Mouse (Mus musculus): ENCODE data around the gene Tmem243. TPM values are rescaled to one million over a fixed set of nuclear protein-coding genes. Genes with fewer than 3 reads are reported as not detected.

The Tmem243 gene
- polyA plus RNA-seq, 1 experiment from 2014 or later, result 116 TPM

- no peaks in the 10 kb centered on the region for H3K9me3 ChIP-seq (ENCODE audit: control insufficient read depth)
- H3K27me3 ChIP-seq (replicated peaks; ENCODE audit: control insufficient read depth, insufficient read depth, low read length), result no peaks in the 10 kb centered on the region
- H3K4me2 ChIP-seq (replicated peaks; ENCODE audit: low read depth), result no peak overlapping the region
- H3K9ac ChIP-seq (ENCODE audit: low read depth, low read length), result no peak overlapping the region
- peak; percentile 34 for ATAC-seq
- no peak overlapping the region for H3K4me3 ChIP-seq (ENCODE audit: low read depth, low read length)
- 0 out of 2 replicates have a peak, but pooled peaks cover 5% of the 10 kb centered on the region for H3K36me3 ChIP-seq (ENCODE audit: control insufficient read depth, insufficient read depth)
- peaks cover 3% of the 10 kb centered on the region; the same call in 1 of the 2 replicates for H3K4me1 ChIP-seq (replicated peaks; ENCODE audit: control insufficient read depth, insufficient read depth, low read length)
- 10% methylated on average over 5 of the region's 5 CpGs for WGBS
- no peak overlapping the region for H3K27ac ChIP-seq (ENCODE audit: low read depth, low read length)
- peak; percentile 96 for TF ChIP-seq CTCF (IDR thresholded peaks at IDR 0.05; ENCODE audit: low read depth)
These were observed 11.3 kb downstream of the Tmem243 start for GRCm38 (mm10) chr5:9111759-9112158.

DNA sequence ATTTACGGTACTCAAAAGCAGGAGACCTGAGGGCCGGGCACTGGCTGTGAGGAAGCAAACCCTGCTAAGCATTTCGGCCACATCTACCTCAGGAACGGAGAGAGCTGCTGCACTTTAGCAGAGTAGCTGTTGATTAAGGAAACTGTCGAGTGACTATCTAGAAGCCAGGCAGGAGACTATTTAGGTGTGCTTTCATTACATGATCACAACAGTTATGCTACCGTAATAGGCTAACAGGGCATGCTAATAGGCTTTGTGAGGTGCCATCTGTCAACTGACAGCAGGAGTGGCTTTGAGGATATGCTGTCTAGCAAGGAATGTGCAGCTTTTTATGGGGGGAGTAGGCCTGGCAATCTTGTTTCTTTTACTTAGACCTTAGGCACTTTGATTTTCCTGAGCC, 13.7 kb downstream of the Tmem243 start:
- WGBS, result 50% methylated on average over 6 of the region's 6 CpGs
- no peak overlapping the region for H3K4me3 ChIP-seq (ENCODE audit: low read depth, low read length)

DNA sequence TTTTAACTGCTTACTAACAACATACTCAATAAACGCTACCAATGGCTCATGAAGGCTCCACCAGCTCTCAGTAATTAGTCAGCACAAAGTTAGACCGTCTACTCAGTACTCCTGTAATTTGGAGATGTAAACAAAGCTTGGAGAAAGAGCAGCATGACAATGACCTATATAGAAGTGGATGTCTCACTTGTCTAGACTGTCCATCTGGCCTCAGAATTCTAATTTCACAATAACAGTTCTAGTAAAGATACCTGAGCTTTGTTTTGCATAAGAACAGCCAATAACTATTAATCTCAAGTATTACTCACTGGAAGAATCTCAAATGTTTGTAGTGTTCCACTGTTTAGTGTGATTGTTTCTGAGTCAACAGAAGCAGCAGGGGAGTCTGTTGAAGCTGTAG, 23.7 kb downstream of the Tmem243 start:
- no peak overlapping the region for H3K27ac ChIP-seq (ENCODE audit: low read depth, low read length)
- H3K27me3 ChIP-seq (replicated peaks; ENCODE audit: control insufficient read depth, insufficient read depth, low read length), result no peaks in the 10 kb centered on the region
- H3K4me1 ChIP-seq (replicated peaks; ENCODE audit: control insufficient read depth, insufficient read depth, low read length), result no peaks in the 10 kb centered on the region
- peaks cover 68% of the 10 kb centered on the region for H3K36me3 ChIP-seq (ENCODE audit: control insufficient read depth, insufficient read depth)
- 69% methylated on average over 2 of the region's 2 CpGs for WGBS
- H3K9me3 ChIP-seq (ENCODE audit: control insufficient read depth), result no peaks in the 10 kb centered on the region
- H3K4me2 ChIP-seq (replicated peaks; ENCODE audit: low read depth), result no peak overlapping the region
- H3K9ac ChIP-seq (ENCODE audit: low read depth, low read length), result no peak overlapping the region
- no peak for TF ChIP-seq CTCF (IDR thresholded peaks at IDR 0.05; ENCODE audit: low read depth)
- H3K4me3 ChIP-seq (ENCODE audit: low read depth, low read length), result no peak overlapping the region
- ATAC-seq, result no peak

More for the DNA sequence above, 13.7 kb downstream of the Tmem243 start:
- Histone ChIP-seq H3K27me3 (replicated peaks; ENCODE audit: control insufficient read depth, insufficient read depth, low read length) (no peaks in the 10 kb centered on the region), H3K27ac (ENCODE audit: low read depth, low read length) (no peak overlapping the region), H3K9me3 (ENCODE audit: control insufficient read depth) (no peaks in the 10 kb centered on the region), H3K4me1 (replicated peaks; ENCODE audit: control insufficient read depth, insufficient read depth, low read length) (no peaks in the 10 kb centered on the region), H3K4me2 (replicated peaks; ENCODE audit: low read depth) (no peak overlapping the region), H3K9ac (ENCODE audit: low read depth, low read length) (no peak overlapping the region), H3K36me3 (ENCODE audit: control insufficient read depth, insufficient read depth) (peaks cover 17% of the 10 kb centered on the region)
- ATAC-seq, result no peak
- TF ChIP-seq CTCF (IDR thresholded peaks at IDR 0.05; ENCODE audit: low read depth), result no peak

- H3K27me3 ChIP-seq (replicated peaks; ENCODE audit: control insufficient read depth, insufficient read depth, low read length), result no peaks in the 10 kb centered on the region
- 80% methylated on average over 12 of the region's 12 CpGs for WGBS
- H3K27ac ChIP-seq (ENCODE audit: low read depth, low read length), result no peak overlapping the region
- H3K4me3 ChIP-seq (ENCODE audit: low read depth, low read length), result no peak overlapping the region
- TF ChIP-seq CTCF (IDR thresholded peaks at IDR 0.05; ENCODE audit: low read depth), result no peak
- H3K4me2 ChIP-seq (replicated peaks; ENCODE audit: low read depth), result no peak overlapping the region
- no peaks in the 10 kb centered on the region for H3K4me1 ChIP-seq (replicated peaks; ENCODE audit: control insufficient read depth, insufficient read depth, low read length)
- no peak for ATAC-seq
- H3K36me3 ChIP-seq (ENCODE audit: control insufficient read depth, insufficient read depth), result peaks cover 45% of the 10 kb centered on the region
- H3K9me3 ChIP-seq (ENCODE audit: control insufficient read depth), result no peaks in the 10 kb centered on the region
- H3K9ac ChIP-seq (ENCODE audit: low read depth, low read length), result no peak overlapping the region
These were observed 28.1 kb downstream of the Tmem243 start for GRCm38 (mm10) chr5:9128566-9128965.

- Histone ChIP-seq H3K36me3 (ENCODE audit: control insufficient read depth, insufficient read depth) (peaks cover 34% of the 10 kb centered on the region), H3K4me2 (replicated peaks; ENCODE audit: low read depth) (no peak overlapping the region), H3K4me1 (replicated peaks; ENCODE audit: control insufficient read depth, insufficient read depth, low read length) (no peaks in the 10 kb centered on the region), H3K27ac (ENCODE audit: low read depth, low read length) (no peak overlapping the region), H3K9me3 (ENCODE audit: control insufficient read depth) (no peaks in the 10 kb centered on the region), H3K27me3 (replicated peaks; ENCODE audit: control insufficient read depth, insufficient read depth, low read length) (no peaks in the 10 kb centered on the region), H3K9ac (ENCODE audit: low read depth, low read length) (no peak overlapping the region), H3K4me3 (ENCODE audit: low read depth, low read length) (no peak overlapping the region)
- no peak for TF ChIP-seq CTCF (IDR thresholded peaks at IDR 0.05; ENCODE audit: low read depth)
- ATAC-seq, result no peak
- whole genome bisulfite sequencing, result 91% methylated on average over 7 of the region's 7 CpGs
These were observed 31.3 kb downstream of the Tmem243 start for GRCm38 (mm10) chr5:9131786-9132185.

GRCm38 (mm10) chr5:9135588-9135987, 35.1 kb downstream of the Tmem243 start:
- Histone ChIP-seq H3K36me3 (ENCODE audit: control insufficient read depth, insufficient read depth) (peaks cover 21% of the 10 kb centered on the region), H3K4me3 (ENCODE audit: low read depth, low read length) (no peak overlapping the region), H3K9ac (ENCODE audit: low read depth, low read length) (no peak overlapping the region), H3K27me3 (replicated peaks; ENCODE audit: control insufficient read depth, insufficient read depth, low read length) (no peaks in the 10 kb centered on the region), H3K4me1 (replicated peaks; ENCODE audit: control insufficient read depth, insufficient read depth, low read length) (no peaks in the 10 kb centered on the region), H3K27ac (ENCODE audit: low read depth, low read length) (no peak overlapping the region), H3K4me2 (replicated peaks; ENCODE audit: low read depth) (no peak overlapping the region), H3K9me3 (ENCODE audit: control insufficient read depth) (no peaks in the 10 kb centered on the region)
- TF ChIP-seq CTCF (IDR thresholded peaks at IDR 0.05; ENCODE audit: low read depth), result no peak
- WGBS, result 73% methylated on average over 3 of the region's 3 CpGs
- ATAC-seq, result no peak

GRCm38 (mm10) chr5:9140724-9141123, 40.3 kb downstream of the Tmem243 start:
- no peak overlapping the region for H3K4me3 ChIP-seq (ENCODE audit: low read depth, low read length)
- no peak for ATAC-seq
- H3K9ac ChIP-seq (ENCODE audit: low read depth, low read length), result no peak overlapping the region
- H3K27me3 ChIP-seq (replicated peaks; ENCODE audit: control insufficient read depth, insufficient read depth, low read length), result no peaks in the 10 kb centered on the region
- no peak overlapping the region for H3K4me2 ChIP-seq (replicated peaks; ENCODE audit: low read depth)
- no peaks in the 10 kb centered on the region for H3K9me3 ChIP-seq (ENCODE audit: control insufficient read depth)
- 92% methylated on average over 8 of the region's 8 CpGs for WGBS
- no peak for TF ChIP-seq CTCF (IDR thresholded peaks at IDR 0.05; ENCODE audit: low read depth)
- H3K36me3 ChIP-seq (ENCODE audit: control insufficient read depth, insufficient read depth), result peaks cover 13% of the 10 kb centered on the region; the same call in 1 of the 2 replicates
- H3K27ac ChIP-seq (ENCODE audit: low read depth, low read length), result no peak overlapping the region
- no peaks in the 10 kb centered on the region for H3K4me1 ChIP-seq (replicated peaks; ENCODE audit: control insufficient read depth, insufficient read depth, low read length)
